Mouse (Mus musculus): Measurements from ENCODE around the gene Impdh2. TPM values are rescaled to one million over a fixed set of nuclear protein-coding genes. Genes with fewer than 3 reads are reported as not detected.
"Not testable (repeated sequence)": the region's sequence is repeated elsewhere in the genome, so short reads cannot be mapped to it uniquely, and the experiment has no call there.

Gene Impdh2
- total RNA-seq, 2 experiments from 2014 or later = 290 to 372 TPM

DNA sequence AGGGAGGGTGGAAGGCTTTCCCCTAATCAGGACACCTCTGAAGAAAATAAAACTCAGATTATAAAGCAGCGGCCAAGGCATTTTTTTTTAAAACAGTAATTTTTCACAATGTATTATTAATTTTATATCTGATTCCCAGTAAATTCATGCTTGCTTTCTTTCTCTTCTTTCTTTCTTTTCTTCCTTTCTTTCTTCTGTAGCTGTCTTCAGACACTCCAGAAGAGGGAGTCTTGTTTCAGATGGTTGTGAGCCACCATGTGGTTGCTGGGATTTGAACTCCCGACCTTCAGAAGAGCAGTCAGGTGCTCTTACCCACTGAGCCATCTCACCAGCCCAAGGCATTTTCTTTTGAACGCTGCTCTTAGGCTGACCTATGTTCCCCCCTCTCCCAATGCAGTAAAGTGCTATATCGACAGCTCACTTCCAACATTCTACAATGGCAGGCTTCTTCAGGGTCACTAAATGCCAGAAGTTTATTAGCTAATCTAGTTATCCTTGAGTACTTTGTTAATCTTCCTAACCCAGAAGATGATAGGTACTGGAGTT, 39.0 kb downstream of the Impdh2 start:
- ATAC-seq (replicated peaks; ENCODE audit: poor library complexity) = no peak

DNA sequence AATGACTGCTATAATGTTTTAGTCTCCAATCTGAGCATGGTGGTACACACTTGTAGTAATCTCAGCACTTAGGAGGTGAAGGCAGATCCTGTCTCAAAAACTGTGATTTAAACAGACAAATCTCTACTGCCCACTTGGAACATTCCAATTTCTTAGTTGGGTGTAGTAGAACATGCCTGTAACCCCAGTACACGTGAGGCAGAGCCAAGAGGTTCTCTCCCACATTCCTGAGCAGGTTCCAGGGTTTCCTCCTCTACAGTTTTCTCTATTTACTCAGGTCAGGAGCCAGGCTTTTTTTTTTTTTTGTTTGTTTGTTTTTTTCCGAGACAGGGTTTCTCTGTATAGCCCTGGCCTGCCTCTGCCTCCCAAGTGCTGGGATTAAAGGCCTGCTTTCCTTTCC, 39.9 kb downstream of the Impdh2 start:
- no peak for ATAC-seq (replicated peaks; ENCODE audit: poor library complexity)

GRCm38 (mm10) chr9:108601986-108602385, 41.9 kb downstream of the Impdh2 start:
- no peak for ATAC-seq (replicated peaks; ENCODE audit: poor library complexity)

DNA sequence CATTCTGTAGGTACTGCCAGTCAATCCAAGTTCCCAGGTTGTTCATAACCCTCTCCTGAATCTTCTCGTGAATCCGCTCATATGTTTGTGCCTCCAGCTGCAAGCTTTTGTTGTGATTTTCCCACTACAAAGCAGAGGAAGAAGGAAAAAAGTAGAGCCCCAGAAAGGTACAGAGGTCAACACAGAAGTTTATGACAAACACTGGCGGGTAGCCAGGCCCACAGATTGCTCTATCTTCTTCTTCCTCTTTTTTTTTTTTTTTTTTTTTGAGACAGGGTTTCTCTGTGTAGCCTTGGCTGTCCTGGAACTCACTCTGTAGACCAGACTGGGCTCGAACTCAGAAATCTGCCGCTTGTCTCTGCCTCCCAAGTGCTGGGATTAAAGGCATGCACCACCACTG, 47.8 kb downstream of the Impdh2 start:
- not testable (repeated sequence) for ATAC-seq (replicated peaks; ENCODE audit: poor library complexity)

- no peak for ATAC-seq (replicated peaks; ENCODE audit: poor library complexity)
Measured at GRCm38 (mm10) chr9:108608889-108609288, 48.8 kb downstream of the Impdh2 start.

- ATAC-seq (replicated peaks; ENCODE audit: poor library complexity) = no peak
Measured at GRCm38 (mm10) chr9:108611488-108611887, 51.4 kb downstream of the Impdh2 start.

Other genes starting within 250 kb of the Impdh2 start
- gene Gpx1, start 221.4 kb upstream of the Impdh2 start, total RNA-seq (2015) = 2,374 and 2,432 TPM in 2 replicates
- 1,500 and 1,804 TPM in 2 replicates for gene Gpx1, start 221.4 kb upstream of the Impdh2 start, total RNA-seq (2017)
- gene Usp4, start 212.4 kb upstream of the Impdh2 start, total RNA-seq (2015) = 108 and 145 TPM in 2 replicates
- 50.9 and 55.0 TPM in 2 replicates for gene Usp4, start 212.4 kb upstream of the Impdh2 start, total RNA-seq (2017)
- 0.49 TPM in 1 of 2 replicates, not detected in the other for gene 1700102P08Rik, start 167.5 kb upstream of the Impdh2 start, total RNA-seq (2015)
- 0.46 TPM in 1 of 2 replicates, not detected in the other for gene 1700102P08Rik, start 167.5 kb upstream of the Impdh2 start, total RNA-seq (2017)
- gene Ccdc36, start 131.8 kb upstream of the Impdh2 start, total RNA-seq (2015) = 0.20 and 0.49 TPM in 2 replicates
- 0.54 and 0.74 TPM in 2 replicates for gene Ccdc36, start 131.8 kb upstream of the Impdh2 start, total RNA-seq (2017)
- gene BC048562, start 123.8 kb upstream of the Impdh2 start, total RNA-seq (2015) = not detected in 2 replicates
- gene BC048562, start 123.8 kb upstream of the Impdh2 start, total RNA-seq (2017) = not detected in 2 replicates
- 14.6 and 17.9 TPM in 2 replicates for gene Ccdc71, start 99.8 kb upstream of the Impdh2 start, total RNA-seq (2015)
- gene Ccdc71, start 99.8 kb upstream of the Impdh2 start, total RNA-seq (2017) = 13.7 and 14.8 TPM in 2 replicates
- gene Klhdc8b, start 98.7 kb upstream of the Impdh2 start, total RNA-seq (2015) = 0.46 and 1.1 TPM in 2 replicates
- gene Klhdc8b, start 98.7 kb upstream of the Impdh2 start, total RNA-seq (2017) = 4.1 and 8.1 TPM in 2 replicates
- 0.05 and 0.32 TPM in 2 replicates for gene Lamb2, start 80.5 kb upstream of the Impdh2 start, total RNA-seq (2015)
- gene Lamb2, start 80.5 kb upstream of the Impdh2 start, total RNA-seq (2017) = 0.08 TPM in 1 of 2 replicates, not detected in the other
- 33.4 and 36.1 TPM in 2 replicates for gene Usp19, start 69.7 kb upstream of the Impdh2 start, total RNA-seq (2015)
- 38.0 and 47.0 TPM in 2 replicates for gene Usp19, start 69.7 kb upstream of the Impdh2 start, total RNA-seq (2017)
- 177 and 194 TPM in 2 replicates for gene Qars, start 52.6 kb upstream of the Impdh2 start, total RNA-seq (2015)
- gene Qars, start 52.6 kb upstream of the Impdh2 start, total RNA-seq (2017) = 184 and 188 TPM in 2 replicates
- gene Qrich1, start 43.5 kb upstream of the Impdh2 start, total RNA-seq (2015) = 92.3 and 107 TPM in 2 replicates
- 133 and 134 TPM in 2 replicates for gene Qrich1, start 43.5 kb upstream of the Impdh2 start, total RNA-seq (2017)
- 33.7 and 36.8 TPM in 2 replicates for gene Ndufaf3, start 7.1 kb downstream of the Impdh2 start, total RNA-seq (2015)
- 7.3 and 22.1 TPM in 2 replicates for gene Ndufaf3, start 7.1 kb downstream of the Impdh2 start, total RNA-seq (2017)
- gene Dalrd3, start 9.6 kb downstream of the Impdh2 start, total RNA-seq (2015) = 95.3 and 103 TPM in 2 replicates
- gene Dalrd3, start 9.6 kb downstream of the Impdh2 start, total RNA-seq (2017) = 42.7 and 43.4 TPM in 2 replicates
- gene Wdr6, start 18.5 kb downstream of the Impdh2 start, total RNA-seq (2015) = 9.8 and 10.2 TPM in 2 replicates
- gene Wdr6, start 18.5 kb downstream of the Impdh2 start, total RNA-seq (2017) = 15.5 and 17.4 TPM in 2 replicates
- gene P4htm, start 37.4 kb downstream of the Impdh2 start, total RNA-seq (2015) = 0.39 and 1.2 TPM in 2 replicates
- gene P4htm, start 37.4 kb downstream of the Impdh2 start, total RNA-seq (2017) = 1.00 and 1.8 TPM in 2 replicates
- 20.0 and 20.1 TPM in 2 replicates for gene Arih2, start 89.1 kb downstream of the Impdh2 start, total RNA-seq (2015)
- gene Arih2, start 89.1 kb downstream of the Impdh2 start, total RNA-seq (2017) = 42.5 and 47.4 TPM in 2 replicates
- 18.5 and 21.5 TPM in 2 replicates for gene Slc25a20, start 101.8 kb downstream of the Impdh2 start, total RNA-seq (2015)
- 26.0 and 28.3 TPM in 2 replicates for gene Slc25a20, start 101.8 kb downstream of the Impdh2 start, total RNA-seq (2017)
- 20.0 and 21.9 TPM in 2 replicates for gene Prkar2a, start 129.0 kb downstream of the Impdh2 start, total RNA-seq (2015)
- 17.4 and 29.2 TPM in 2 replicates for gene Prkar2a, start 129.0 kb downstream of the Impdh2 start, total RNA-seq (2017)
- gene Ip6k2, start 223.5 kb downstream of the Impdh2 start, total RNA-seq (2015) = 12.9 and 21.1 TPM in 2 replicates
- 40.9 and 50.6 TPM in 2 replicates for gene Ip6k2, start 223.5 kb downstream of the Impdh2 start, total RNA-seq (2017)
- gene Nckipsd, start 248.1 kb downstream of the Impdh2 start, total RNA-seq (2015) = 8.4 and 8.7 TPM in 2 replicates
- 5.0 and 5.5 TPM in 2 replicates for gene Nckipsd, start 248.1 kb downstream of the Impdh2 start, total RNA-seq (2017)